Mouse (Mus musculus): ENCODE measurements around the gene Prkra. TPM values are rescaled to one million over a fixed set of nuclear protein-coding genes. Genes with fewer than 3 reads are reported as not detected.

The Prkra gene
- polyA plus RNA-seq, 1 experiment from 2014 or later = 128 TPM

DNA sequence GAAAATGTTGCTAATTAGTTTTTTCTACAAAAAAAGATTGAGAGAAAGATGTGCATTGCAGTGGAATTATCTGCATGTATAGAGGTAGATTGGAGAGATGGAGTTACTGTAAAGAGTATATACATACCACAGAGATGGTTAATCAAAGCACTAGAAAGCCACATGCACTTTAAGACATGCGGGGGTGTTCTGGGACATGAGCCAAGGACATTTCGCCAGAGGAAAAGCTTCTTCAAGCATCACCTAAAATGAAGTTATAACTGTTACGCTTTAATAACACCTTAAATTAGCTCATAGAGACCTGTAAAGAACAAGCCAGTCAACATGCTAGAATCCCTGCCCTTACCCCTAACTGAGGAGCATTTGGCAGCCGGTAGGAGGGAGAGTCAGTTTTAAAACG is 19.4 kb upstream of the Prkra start:
- 87% methylated on average over 5 of the region's 5 CpGs for WGBS
- DNase-seq (ENCODE audit: low spot score) = no peak
- Histone ChIP-seq H3K4me1 (replicated peaks; ENCODE audit: control insufficient read depth, insufficient read depth, low read length) (0 out of 2 replicates have a peak, but pooled peaks cover 1% of the 10 kb centered on the region), H3K4me2 (replicated peaks; ENCODE audit: low read depth, low read length) (no peak overlapping the region), H3K27me3 (ENCODE audit: control insufficient read depth, insufficient read depth, low read length) (no peaks in the 10 kb centered on the region), H3K27ac (ENCODE audit: low read depth, low read length) (no peak overlapping the region), H3K36me3 (ENCODE audit: control insufficient read depth, insufficient read depth, low read length) (no peaks in the 10 kb centered on the region), H3K9me3 (ENCODE audit: control insufficient read depth, low read length) (no peaks in the 10 kb centered on the region), H3K9ac (ENCODE audit: low read depth, low read length) (no peak overlapping the region), H3K4me3 (ENCODE audit: low read depth, low read length) (no peak overlapping the region)
- no peak for ATAC-seq (ENCODE audit: low FRiP score)

DNA sequence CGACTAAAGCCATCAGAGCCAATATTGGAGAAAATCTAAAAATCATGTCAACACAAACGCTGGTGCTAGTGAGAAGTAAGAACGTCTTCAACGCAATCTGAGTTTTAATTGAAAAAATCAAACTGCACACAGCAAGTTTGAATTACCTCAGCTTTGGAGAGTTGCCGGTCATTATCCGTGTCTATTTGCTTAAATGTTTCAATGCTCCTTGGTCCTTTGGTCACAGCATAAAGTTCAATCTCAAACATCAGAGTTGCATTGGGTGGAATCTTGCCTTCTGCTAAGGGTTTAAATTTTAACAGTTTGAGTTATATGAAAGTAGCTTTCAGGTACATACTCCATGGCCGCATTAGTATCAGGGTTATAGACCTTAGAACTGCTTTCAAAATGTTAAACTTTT is 17.7 kb upstream of the Prkra start:
- H3K36me3 ChIP-seq (ENCODE audit: control insufficient read depth, insufficient read depth, low read length) = no peaks in the 10 kb centered on the region
- no peaks in the 10 kb centered on the region for H3K27me3 ChIP-seq (ENCODE audit: control insufficient read depth, insufficient read depth, low read length)
- H3K4me2 ChIP-seq (replicated peaks; ENCODE audit: low read depth, low read length) = no peak overlapping the region
- H3K4me3 ChIP-seq (ENCODE audit: low read depth, low read length) = no peak overlapping the region
- no peaks in the 10 kb centered on the region for H3K9me3 ChIP-seq (ENCODE audit: control insufficient read depth, low read length)
- H3K4me1 ChIP-seq (replicated peaks; ENCODE audit: control insufficient read depth, insufficient read depth, low read length) = no peaks in the 10 kb centered on the region
- ATAC-seq (ENCODE audit: low FRiP score) (no peak), DNase-seq (ENCODE audit: low spot score) (no peak)
- 94% methylated on average over 7 of the region's 7 CpGs for WGBS
- no peak overlapping the region for H3K27ac ChIP-seq (ENCODE audit: low read depth, low read length)
- H3K9ac ChIP-seq (ENCODE audit: low read depth, low read length) = no peak overlapping the region

DNA sequence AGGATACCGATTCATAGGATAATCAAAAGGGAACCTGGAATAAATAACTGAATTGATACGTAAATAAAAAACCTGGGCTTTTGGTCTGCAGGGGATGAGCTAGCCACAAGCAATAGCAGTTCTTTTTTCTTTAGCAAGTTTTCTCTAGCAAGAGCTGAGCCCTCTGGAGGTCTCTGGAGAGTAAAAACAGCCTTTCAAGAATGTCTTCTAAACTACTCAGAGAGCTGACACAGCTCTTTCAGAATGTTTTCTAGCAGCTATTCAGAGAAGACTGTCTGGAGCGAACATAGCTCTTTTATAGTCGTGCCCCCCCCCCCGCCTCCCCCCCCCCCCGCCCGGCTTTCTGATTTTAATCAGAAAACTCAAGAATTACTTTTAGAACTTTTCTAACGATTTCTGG is 11.6 kb upstream of the Prkra start:
- Histone ChIP-seq H3K36me3 (ENCODE audit: control insufficient read depth, insufficient read depth, low read length) (no peaks in the 10 kb centered on the region), H3K9me3 (ENCODE audit: control insufficient read depth, low read length) (no peaks in the 10 kb centered on the region), H3K9ac (ENCODE audit: low read depth, low read length) (no peak overlapping the region), H3K4me3 (ENCODE audit: low read depth, low read length) (no peak overlapping the region), H3K4me1 (replicated peaks; ENCODE audit: control insufficient read depth, insufficient read depth, low read length) (no peaks in the 10 kb centered on the region), H3K27me3 (ENCODE audit: control insufficient read depth, insufficient read depth, low read length) (no peaks in the 10 kb centered on the region), H3K27ac (ENCODE audit: low read depth, low read length) (no peak overlapping the region), H3K4me2 (replicated peaks; ENCODE audit: low read depth, low read length) (no peak overlapping the region)
- 56% methylated on average over 7 of the region's 8 CpGs for WGBS
- DNase-seq (ENCODE audit: low spot score) (no peak), ATAC-seq (ENCODE audit: low FRiP score) (no peak)

DNA sequence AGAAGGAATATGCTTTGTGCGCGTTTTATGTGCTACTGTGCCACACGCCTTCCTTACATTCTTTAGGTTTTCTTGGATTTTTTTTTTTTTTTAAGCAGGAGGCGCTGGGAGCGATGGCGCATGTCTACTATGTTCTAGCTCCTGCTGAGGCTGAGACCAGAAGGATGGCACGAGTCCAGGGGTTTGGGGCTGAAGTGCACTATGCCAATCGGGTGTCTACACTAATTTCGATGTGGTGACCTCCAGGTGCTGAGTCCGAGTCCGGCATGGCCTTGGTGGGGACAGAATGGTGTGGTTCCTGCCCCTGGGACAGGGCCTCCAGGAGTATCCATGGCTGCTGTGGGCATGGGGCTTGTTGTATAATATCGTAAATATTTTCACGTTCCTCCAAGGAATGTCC is 10.7 kb upstream of the Prkra start:
- H3K9me3 ChIP-seq (ENCODE audit: control insufficient read depth, low read length) = no peaks in the 10 kb centered on the region
- H3K4me2 ChIP-seq (replicated peaks; ENCODE audit: low read depth, low read length) = no peak overlapping the region
- no peak overlapping the region for H3K9ac ChIP-seq (ENCODE audit: low read depth, low read length)
- H3K36me3 ChIP-seq (ENCODE audit: control insufficient read depth, insufficient read depth, low read length) = no peaks in the 10 kb centered on the region
- H3K27ac ChIP-seq (ENCODE audit: low read depth, low read length) = no peak overlapping the region
- no peaks in the 10 kb centered on the region for H3K4me1 ChIP-seq (replicated peaks; ENCODE audit: control insufficient read depth, insufficient read depth, low read length)
- no peaks in the 10 kb centered on the region for H3K27me3 ChIP-seq (ENCODE audit: control insufficient read depth, insufficient read depth, low read length)
- WGBS = 82% methylated on average over 13 of the region's 13 CpGs
- ATAC-seq (ENCODE audit: low FRiP score) (no peak), DNase-seq (ENCODE audit: low spot score) (no peak)
- H3K4me3 ChIP-seq (ENCODE audit: low read depth, low read length) = no peak overlapping the region

DNA sequence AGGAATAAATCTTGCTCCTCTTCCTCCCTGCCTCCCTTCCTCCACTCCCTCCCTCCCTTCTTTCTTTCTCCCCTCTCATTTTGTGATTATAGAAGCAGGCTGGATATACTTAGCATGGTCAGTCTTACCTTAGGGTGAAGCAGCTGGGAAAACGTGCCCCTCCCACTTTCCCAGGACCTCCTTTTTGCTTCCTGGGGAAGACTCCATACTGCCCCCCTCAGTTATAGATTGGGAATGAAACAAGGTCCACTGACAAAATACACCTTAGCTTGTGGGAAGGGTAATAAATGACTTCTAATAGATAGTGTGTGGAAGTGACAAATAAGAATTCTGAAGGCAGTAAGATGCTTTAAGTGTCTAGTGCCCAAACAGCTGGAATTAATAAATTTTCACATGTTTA is 8.2 kb upstream of the Prkra start:
- peak; percentile 24 for DNase-seq (ENCODE audit: low spot score)
- Histone ChIP-seq H3K9ac (ENCODE audit: low read depth, low read length) (no peak overlapping the region), H3K27ac (ENCODE audit: low read depth, low read length) (no peak overlapping the region), H3K36me3 (ENCODE audit: control insufficient read depth, insufficient read depth, low read length) (no peaks in the 10 kb centered on the region), H3K4me3 (ENCODE audit: low read depth, low read length) (no peak overlapping the region), H3K9me3 (ENCODE audit: control insufficient read depth, low read length) (no peaks in the 10 kb centered on the region), H3K4me2 (replicated peaks; ENCODE audit: low read depth, low read length) (no peak overlapping the region), H3K27me3 (ENCODE audit: control insufficient read depth, insufficient read depth, low read length) (no peaks in the 10 kb centered on the region), H3K4me1 (replicated peaks; ENCODE audit: control insufficient read depth, insufficient read depth, low read length) (no peaks in the 10 kb centered on the region)
- WGBS = 0% methylated on average over 1 of the region's 1 CpGs
- ATAC-seq (ENCODE audit: low FRiP score) = no peak

DNA sequence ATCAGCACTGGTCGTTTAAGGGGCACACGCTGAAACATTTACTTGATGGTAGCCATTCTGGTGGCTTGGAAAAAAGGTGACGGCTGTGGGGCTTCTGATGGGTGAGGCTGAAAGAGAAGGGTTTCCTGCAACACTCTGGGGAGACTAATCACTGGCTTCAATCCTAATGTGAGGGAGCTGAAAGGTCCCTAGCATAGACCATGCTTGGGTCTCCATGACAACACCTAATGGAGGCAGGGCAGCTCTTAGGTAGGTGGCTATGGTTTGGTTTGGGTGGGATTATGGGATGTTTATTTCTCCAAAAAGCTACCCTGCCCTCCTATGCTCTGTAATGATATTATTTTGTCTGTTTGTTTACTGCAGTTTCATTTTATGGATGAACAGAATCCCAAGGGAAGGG is 7.6 kb upstream of the Prkra start:
- 74% methylated on average over 3 of the region's 3 CpGs for WGBS
- H3K4me2 ChIP-seq (replicated peaks; ENCODE audit: low read depth, low read length) = no peak overlapping the region
- no peaks in the 10 kb centered on the region for H3K27me3 ChIP-seq (ENCODE audit: control insufficient read depth, insufficient read depth, low read length)

DNA sequence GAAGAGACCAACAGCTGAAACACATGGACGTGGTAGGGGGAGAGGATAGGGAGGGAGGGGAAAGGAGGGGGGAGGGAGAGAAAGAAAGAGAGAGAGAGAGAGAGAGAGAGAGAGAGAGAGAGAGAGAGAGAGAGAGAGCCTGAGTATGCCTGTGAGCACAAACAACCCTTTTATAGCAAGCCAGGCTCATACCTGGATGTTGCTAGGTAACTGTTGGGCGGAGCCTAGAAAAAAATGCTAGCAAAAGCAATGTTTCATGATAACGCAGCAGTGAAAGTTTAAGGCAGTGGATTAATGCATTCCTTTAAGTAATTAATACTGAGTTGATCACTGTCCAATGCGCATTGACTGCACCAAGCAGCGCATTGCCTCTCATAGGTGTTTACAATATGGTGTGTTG is 6.8 kb upstream of the Prkra start:
- H3K9me3 ChIP-seq (ENCODE audit: control insufficient read depth, low read length) = no peaks in the 10 kb centered on the region
- H3K4me3 ChIP-seq (ENCODE audit: low read depth, low read length) = no peak overlapping the region
- no peak overlapping the region for H3K27ac ChIP-seq (ENCODE audit: low read depth, low read length)
- H3K27me3 ChIP-seq (ENCODE audit: control insufficient read depth, insufficient read depth, low read length) = no peaks in the 10 kb centered on the region
- DNase-seq (ENCODE audit: low spot score) = no peak
- no peak overlapping the region for H3K4me2 ChIP-seq (replicated peaks; ENCODE audit: low read depth, low read length)
- WGBS = 83% methylated on average over 5 of the region's 5 CpGs
- no peaks in the 10 kb centered on the region for H3K36me3 ChIP-seq (ENCODE audit: control insufficient read depth, insufficient read depth, low read length)
- no peak overlapping the region for H3K9ac ChIP-seq (ENCODE audit: low read depth, low read length)
- H3K4me1 ChIP-seq (replicated peaks; ENCODE audit: control insufficient read depth, insufficient read depth, low read length) = no peaks in the 10 kb centered on the region
- no peak for ATAC-seq (ENCODE audit: low FRiP score)

More for the DNA sequence above, 7.6 kb upstream of the Prkra start:
- no peak overlapping the region for H3K27ac ChIP-seq (ENCODE audit: low read depth, low read length)
- ATAC-seq (ENCODE audit: low FRiP score) (no peak), DNase-seq (ENCODE audit: low spot score) (no peak)
- no peak overlapping the region for H3K4me3 ChIP-seq (ENCODE audit: low read depth, low read length)
- no peaks in the 10 kb centered on the region for H3K4me1 ChIP-seq (replicated peaks; ENCODE audit: control insufficient read depth, insufficient read depth, low read length)
- no peak overlapping the region for H3K9ac ChIP-seq (ENCODE audit: low read depth, low read length)
- no peaks in the 10 kb centered on the region for H3K9me3 ChIP-seq (ENCODE audit: control insufficient read depth, low read length)
- no peaks in the 10 kb centered on the region for H3K36me3 ChIP-seq (ENCODE audit: control insufficient read depth, insufficient read depth, low read length)

DNA sequence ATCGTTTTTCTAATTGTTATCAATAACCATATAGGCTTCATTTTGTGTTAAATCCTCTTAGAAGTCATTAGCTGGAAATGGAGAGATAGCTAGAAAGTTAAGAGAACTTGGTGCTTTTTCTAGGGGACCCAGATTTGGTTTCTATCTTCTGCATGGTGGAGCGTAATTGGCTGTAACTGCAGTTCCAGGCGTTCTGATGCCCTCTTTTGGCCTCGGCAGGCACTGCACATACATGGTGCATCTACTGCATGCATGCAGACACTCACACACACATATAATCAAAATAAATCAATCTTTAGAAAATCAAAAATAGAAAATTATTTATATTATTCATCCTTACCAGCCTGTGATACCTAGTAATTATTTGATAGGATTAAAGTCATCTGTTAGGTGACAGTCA is 5.3 kb upstream of the Prkra start:
- no peaks in the 10 kb centered on the region for H3K4me1 ChIP-seq (replicated peaks; ENCODE audit: control insufficient read depth, insufficient read depth, low read length)
- 99% methylated on average over 4 of the region's 4 CpGs for WGBS
- no peaks in the 10 kb centered on the region for H3K27me3 ChIP-seq (ENCODE audit: control insufficient read depth, insufficient read depth, low read length)
- no peak overlapping the region for H3K4me3 ChIP-seq (ENCODE audit: low read depth, low read length)
- H3K36me3 ChIP-seq (ENCODE audit: control insufficient read depth, insufficient read depth, low read length) = no peaks in the 10 kb centered on the region
- ATAC-seq (ENCODE audit: low FRiP score) (no peak), DNase-seq (ENCODE audit: low spot score) (no peak)
- no peak overlapping the region for H3K27ac ChIP-seq (ENCODE audit: low read depth, low read length)
- H3K9ac ChIP-seq (ENCODE audit: low read depth, low read length) = no peak overlapping the region
- no peak overlapping the region for H3K4me2 ChIP-seq (replicated peaks; ENCODE audit: low read depth, low read length)
- no peaks in the 10 kb centered on the region for H3K9me3 ChIP-seq (ENCODE audit: control insufficient read depth, low read length)

DNA sequence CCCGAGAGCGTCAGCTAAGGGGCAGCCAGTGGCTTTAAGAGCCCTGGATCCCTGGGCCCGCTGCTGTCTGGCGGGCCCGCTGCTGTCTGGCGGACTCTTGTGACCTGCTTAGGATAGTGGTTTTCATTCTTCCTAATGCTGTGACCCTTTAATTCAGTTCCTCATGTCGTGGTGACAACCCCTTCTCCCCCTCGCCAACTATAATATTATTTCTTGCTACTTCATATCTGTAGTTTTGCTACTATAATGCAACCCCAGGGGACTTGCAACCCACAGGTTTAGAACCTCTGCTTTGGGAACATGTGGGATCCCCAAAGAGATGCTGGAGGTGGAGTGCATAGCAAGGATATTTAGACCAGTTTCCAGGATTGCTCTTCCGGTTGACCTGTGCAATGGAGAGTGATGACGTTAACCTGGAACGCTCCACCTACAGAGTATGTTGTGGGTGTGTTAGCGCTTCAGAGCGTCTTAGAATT is 889 bp upstream of the Prkra start:
- Histone ChIP-seq H3K27ac (ENCODE audit: low read depth, low read length) (peak overlapping the region; percentile 93; the same call in 1 of the 2 replicates), H3K4me3 (ENCODE audit: low read depth, low read length) (peak overlapping the region; percentile 75), H3K4me1 (replicated peaks; ENCODE audit: control insufficient read depth, insufficient read depth, low read length) (no peaks in the 10 kb centered on the region), H3K36me3 (ENCODE audit: control insufficient read depth, insufficient read depth, low read length) (no peaks in the 10 kb centered on the region), H3K4me2 (replicated peaks; ENCODE audit: low read depth, low read length) (peak overlapping the region; percentile 75), H3K9ac (ENCODE audit: low read depth, low read length) (peak overlapping the region; percentile 59), H3K9me3 (ENCODE audit: control insufficient read depth, low read length) (no peaks in the 10 kb centered on the region), H3K27me3 (ENCODE audit: control insufficient read depth, insufficient read depth, low read length) (no peaks in the 10 kb centered on the region)
- ATAC-seq (ENCODE audit: low FRiP score) (peak; percentile 63), DNase-seq (ENCODE audit: low spot score) (no peak)
- WGBS = 34% methylated on average over 13 of the region's 13 CpGs

Data from hindbrain, embryonic 11.5 days (tissue).